Mouse (Mus musculus): ENCODE data around the gene BC005561. TPM values are rescaled to one million over a fixed set of nuclear protein-coding genes. Genes with fewer than 3 reads are reported as not detected.
"Not testable (repeated sequence)": the region's sequence is repeated elsewhere in the genome, so short reads cannot be mapped to it uniquely, and the experiment has no call there.

BC005561 gene
- 1.9 and 5.0 TPM in 2 replicates for total RNA-seq (2015; ENCODE audit: low replicate concordance)
- total RNA-seq (2017; ENCODE audit: low replicate concordance): 1.1 and 3.3 TPM in 2 replicates

DNA sequence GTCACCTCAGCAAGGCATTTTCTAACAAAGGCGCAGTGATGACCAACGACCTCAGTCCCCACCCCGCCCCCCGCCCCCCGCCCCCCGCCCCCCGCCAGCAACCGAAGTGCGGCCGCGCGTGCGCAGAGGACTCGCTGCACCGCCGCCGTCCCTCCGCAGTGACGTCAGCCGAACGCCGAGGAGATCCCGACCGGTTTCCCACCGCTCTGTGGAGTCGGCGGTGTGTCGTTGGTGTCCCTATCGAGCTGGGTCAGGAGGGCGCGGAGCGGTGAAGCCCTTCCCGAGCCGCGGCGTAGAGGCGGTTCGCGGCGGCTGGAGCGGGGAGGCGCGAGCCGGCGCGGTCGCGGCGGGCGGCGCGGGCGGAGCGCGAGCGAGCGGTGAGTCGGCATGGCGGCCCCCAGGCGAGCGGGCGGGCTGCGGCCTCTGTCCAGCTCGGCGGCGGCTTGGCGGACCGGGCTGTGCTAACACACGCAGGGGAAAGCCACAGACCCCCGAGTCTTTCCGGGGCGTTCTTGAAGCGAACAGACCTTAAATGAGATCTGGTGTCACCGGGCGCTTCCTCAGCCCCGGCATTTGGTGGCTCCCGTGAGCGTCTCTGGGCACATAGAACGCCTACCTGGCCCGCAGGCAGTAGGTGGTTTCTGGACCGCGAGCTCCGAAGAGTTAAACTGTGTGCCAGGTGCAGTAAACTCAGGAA is at the start of gene BC005561:
TSS of gene BC005561 (plus strand) at position 158 of the 697 bp plus-strand sequence.
- peak; percentile 88 for ATAC-seq (replicated peaks; ENCODE audit: low FRiP score, poor library complexity, severe bottlenecking)

DNA sequence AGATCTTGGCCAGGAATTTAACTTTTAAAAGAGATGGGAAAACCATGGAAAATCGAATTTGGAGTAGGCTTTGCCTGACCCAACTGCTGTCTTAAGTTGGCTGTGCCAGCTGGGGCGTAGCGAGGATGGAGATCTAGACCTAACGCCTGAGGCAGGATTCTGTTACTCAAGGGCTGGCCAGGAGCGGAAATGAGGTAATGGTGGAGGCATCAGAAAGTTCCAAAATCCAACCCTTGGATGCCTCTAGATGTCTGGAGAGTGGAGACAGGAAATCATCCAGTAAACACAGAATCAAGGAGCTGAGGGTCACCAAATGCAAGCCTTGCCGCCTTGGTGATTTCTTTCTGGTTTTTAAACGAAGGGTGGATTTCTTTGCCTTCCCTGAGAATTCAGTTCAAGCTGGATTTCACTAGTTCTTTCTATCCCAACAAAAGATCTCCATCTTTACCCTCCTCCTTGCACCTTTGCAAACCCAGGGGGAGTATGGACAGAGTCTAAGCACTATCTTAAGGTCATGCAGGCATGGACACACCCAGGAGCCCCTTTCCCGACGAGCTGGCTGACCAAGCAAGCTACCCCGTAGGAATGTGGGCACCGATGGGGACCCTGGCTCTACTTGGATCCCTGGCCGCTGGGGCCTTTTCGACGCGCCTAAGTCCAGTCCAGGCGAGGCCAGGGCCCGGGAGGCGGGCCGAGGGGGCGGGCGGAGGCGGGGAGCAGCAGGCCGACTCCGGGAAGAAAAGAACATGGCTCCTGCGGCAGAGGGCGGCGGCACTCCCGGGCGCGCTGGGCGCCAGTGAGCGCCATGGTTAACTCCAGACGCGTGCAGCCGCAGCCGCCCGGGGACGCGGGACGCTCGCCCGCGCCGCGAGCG is 49.1 kb upstream of the BC005561 start, which contains the start of gene Pkd2:
TSS of gene Pkd2 (plus strand) at position 619 of the 874 bp plus-strand sequence.
- no peak for ATAC-seq (replicated peaks; ENCODE audit: low FRiP score, poor library complexity, severe bottlenecking)

DNA sequence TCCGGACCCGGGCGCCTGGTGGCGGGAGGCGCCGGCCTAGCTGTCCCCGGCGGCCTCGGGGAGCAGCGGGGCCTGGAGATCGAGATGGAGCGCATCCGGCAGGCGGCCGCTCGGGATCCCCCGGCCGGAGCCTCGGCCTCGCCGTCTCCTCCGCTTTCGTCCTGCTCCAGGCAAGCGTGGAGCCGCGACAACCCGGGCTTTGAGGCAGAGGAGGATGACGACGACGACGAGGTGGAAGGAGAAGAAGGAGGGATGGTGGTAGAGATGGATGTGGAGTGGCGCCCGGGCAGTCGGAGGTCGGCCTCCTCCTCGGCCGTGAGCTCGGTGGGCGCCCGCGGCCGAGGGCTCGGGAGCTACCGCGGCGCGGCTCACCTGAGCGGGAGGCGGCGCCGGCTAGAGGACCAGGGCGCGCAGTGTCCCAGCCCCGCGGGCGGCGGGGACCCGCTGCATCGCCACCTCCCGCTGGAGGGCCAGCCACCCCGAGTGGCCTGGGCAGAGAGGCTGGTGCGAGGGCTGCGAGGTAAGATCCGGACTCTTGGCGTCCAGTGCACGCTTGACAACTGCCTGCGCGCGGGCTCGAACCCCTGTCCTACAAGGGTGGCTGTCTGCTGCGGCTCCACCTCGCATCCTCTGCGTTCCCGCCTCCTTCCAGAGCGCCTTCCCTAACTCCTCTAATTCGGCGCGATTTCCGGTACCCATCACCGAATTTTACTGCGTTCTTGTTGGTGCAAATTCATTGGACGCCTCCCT is 48.3 kb upstream of the BC005561 start:
- ATAC-seq (replicated peaks; ENCODE audit: low FRiP score, poor library complexity, severe bottlenecking): no peak

DNA sequence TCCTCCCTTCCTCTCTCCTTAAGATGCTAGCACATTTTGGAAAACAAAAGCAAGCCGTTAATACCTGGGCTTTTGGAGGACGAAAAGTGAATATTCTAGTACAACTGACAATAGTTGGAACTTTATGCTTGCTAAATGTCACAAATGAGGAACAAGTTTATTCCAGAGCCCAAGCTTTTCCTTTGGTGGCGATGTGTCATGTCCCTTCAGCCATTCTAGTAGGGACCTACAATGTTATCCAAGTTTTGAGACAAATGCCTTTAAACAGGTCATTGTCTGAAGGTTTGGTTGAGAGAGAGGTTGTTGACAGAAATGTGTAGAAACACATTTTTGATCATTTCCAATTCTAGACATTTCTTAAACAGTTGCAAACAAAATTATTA is 47.7 kb upstream of the BC005561 start:
- ATAC-seq (replicated peaks; ENCODE audit: low FRiP score, poor library complexity, severe bottlenecking): no peak

DNA sequence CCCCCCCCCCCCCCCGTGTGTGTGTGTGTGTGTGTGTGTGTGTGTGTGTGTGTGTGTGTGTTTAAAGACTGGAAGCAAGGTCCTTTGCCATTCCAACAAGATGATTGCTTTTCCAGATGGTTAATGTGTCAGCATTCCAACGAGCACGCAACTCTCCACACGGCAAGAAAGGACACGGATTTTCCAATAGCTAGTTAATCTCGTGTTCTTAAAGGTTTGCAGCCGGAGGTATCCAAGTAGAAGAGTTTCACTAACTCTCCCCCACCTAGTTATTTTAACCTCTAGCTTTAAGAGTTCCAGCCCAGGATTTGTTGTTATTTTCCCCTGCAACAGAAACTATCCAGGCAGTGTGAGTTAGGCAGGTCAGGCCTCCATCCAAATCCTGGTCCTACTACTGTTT is 47.3 kb upstream of the BC005561 start:
- no peak for ATAC-seq (replicated peaks; ENCODE audit: low FRiP score, poor library complexity, severe bottlenecking)

DNA sequence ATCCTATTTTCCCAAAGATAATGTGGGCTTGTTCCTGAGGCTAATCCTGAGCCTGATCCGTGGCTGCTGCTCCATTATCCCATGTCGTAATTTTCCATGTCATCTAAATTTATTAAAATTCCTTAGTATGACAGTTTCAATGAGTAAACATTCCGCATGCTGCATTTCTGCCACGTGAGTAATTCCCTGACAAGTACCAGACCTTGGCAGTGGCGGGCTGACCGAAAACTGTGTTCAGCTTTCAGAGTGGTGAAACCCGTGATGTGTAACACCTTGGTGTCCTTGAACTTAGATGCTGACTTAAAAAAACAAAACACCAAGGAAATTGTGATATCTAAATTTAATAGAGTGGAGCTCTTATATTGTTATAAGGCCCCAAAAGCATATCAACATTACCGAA is 42.9 kb upstream of the BC005561 start:
- no peak for ATAC-seq (replicated peaks; ENCODE audit: low FRiP score, poor library complexity, severe bottlenecking)

DNA sequence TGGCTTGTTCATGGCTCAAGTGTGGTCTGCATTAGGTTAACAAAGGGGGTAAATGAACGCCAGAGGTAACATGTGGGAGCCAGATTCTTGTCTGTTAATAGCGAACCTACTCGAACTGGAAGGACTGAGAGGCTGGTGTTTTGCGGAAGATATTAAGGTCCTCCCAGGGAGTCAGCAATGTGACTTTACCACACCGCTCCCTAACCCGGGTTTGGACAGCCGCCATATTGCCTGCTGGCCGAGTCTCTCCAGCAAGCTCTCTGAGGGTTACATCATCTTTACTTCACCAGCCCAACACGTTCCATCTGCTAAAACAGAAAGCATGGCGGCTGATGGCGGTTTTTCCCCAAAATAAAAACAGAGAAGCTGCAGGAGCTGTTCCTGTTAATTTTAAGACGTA is 42.4 kb upstream of the BC005561 start:
- ATAC-seq (replicated peaks; ENCODE audit: low FRiP score, poor library complexity, severe bottlenecking): no peak

DNA sequence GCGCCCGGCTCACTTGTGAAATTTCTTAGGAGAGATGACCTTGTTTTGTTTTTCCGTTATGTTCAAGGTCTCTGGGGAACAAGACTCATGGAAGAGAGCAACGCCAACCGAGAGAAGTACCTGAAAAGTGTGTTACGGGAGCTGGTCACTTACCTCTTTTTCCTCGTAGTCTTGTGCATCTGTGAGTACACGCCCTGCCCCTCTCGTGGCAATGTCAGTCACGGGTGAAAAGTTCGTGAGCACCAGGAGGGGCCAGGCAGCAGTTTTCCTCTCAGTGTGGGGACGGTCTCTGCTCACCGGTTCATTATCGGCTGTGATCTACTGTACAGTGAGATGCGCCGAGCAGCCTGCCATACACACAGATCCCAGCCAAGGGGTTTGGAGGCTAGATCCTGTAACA is 41.3 kb upstream of the BC005561 start:
- ATAC-seq (replicated peaks; ENCODE audit: low FRiP score, poor library complexity, severe bottlenecking): no peak

DNA sequence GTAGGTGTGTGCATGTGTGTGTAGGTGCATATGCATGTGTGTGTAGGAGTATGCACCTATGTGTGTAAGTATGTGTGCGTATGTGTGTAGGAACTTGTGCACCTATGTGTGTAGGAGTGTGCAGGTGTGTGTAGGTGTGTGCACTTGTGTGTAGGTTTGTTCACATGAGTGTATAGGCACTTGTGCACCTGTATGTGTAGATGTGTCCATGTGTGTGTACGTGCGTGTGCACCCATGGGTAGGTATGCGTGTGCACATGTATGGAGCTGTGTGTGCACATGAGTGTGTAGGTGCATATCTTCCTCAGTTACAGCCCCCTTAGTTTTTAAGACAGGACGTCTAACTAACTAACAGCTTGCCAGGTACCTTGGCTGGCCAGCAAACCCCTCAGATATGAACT is 39.6 kb upstream of the BC005561 start:
- no peak for ATAC-seq (replicated peaks; ENCODE audit: low FRiP score, poor library complexity, severe bottlenecking)

DNA sequence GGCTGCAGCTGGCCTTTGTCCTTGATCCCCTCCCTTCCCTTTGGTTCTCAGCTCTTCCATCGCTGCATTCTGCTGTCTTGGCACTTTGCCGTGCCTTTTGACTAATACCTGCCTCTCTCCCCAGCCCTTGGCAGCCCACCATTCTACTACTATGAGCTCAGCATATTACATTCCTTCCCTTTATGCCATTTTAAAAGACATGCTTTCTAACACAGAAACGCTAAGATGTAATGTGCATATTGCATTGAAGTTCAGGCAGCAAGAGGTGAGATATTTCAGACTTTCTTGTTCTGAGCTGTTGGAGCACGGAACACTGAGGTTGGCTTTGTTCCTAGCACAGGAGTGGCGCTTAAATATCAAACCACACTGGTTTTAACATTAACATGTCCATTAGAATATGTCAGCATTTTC is 37.2 kb upstream of the BC005561 start:
- no peak for ATAC-seq (replicated peaks; ENCODE audit: low FRiP score, poor library complexity, severe bottlenecking)

DNA sequence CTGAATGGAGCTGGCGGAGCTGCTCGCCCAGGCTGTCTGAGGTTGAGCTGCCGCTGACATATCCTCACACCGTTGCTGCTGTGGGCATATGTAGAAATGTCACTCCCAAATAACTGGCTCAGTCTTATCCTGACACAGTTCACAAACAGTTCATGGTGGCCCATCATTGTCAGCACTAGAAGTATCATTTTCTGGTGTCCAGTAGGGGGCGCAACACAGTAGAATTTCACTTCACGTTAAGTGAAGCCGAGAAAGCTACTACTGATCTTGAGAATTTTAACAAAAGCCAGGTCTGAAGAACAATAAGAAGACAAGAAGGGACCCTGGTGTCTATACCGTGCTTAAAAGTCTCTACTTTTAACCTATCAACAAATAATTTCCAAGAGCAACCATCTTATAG is 35.8 kb upstream of the BC005561 start:
- no peak for ATAC-seq (replicated peaks; ENCODE audit: low FRiP score, poor library complexity, severe bottlenecking)

DNA sequence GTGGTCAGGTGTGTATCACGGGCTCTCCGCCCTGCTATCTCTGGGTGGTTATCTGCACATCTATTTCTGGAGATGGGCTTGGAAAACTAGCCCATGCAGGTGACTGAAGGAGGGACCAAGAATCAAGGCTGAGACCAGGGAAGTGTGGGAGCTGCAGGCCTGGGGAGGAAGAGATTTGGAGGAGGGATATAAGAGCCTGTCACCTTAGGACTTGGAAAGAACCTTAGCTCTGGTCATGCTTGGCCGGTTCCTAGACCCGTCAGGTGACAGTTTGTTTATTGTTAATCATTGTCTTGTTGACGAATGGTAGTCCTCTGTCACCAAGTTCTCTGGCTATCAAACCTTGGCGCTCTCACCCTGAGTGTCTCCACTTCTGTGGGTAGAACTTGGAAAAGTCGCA is 27.8 kb upstream of the BC005561 start:
- ATAC-seq (replicated peaks; ENCODE audit: low FRiP score, poor library complexity, severe bottlenecking): no peak

DNA sequence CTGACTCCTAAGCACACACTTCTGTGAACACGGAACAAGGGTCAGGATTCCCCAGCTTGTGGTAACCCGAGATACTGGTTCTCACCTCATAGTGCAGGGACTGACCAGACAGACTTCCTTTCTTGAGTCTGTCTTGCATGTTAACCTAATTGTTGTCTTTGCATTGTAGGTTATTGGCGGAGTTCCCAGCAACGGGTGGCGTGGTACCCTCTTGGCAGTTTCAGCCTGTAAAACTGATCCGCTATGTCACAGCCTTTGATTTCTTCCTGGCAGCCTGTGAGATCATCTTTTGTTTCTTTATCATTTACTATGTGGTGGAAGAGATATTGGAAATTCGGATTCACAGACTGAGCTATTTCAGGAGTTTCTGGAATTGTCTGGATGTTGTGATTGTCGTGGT is 25.3 kb upstream of the BC005561 start:
- no peak for ATAC-seq (replicated peaks; ENCODE audit: low FRiP score, poor library complexity, severe bottlenecking)

DNA sequence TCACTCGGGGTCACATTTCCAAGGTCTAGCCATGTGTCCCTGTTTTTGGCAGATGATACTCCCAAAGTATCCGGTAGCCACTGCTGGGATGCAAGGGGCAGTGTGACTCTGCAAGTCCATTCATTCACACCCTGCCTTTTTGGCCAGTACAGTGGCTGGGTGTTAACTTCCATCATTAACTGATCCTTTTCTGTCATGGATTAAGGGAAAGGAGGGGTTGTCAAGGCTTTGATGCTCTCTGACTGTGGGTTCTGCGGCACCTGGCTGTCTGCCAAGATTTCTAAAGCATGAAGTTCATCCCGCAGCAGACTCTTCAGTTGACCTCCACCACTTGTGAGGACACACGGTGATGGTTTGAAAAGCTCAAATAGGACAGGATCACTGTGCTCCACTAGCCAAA is 16.6 kb upstream of the BC005561 start:
- no peak for ATAC-seq (replicated peaks; ENCODE audit: low FRiP score, poor library complexity, severe bottlenecking)

DNA sequence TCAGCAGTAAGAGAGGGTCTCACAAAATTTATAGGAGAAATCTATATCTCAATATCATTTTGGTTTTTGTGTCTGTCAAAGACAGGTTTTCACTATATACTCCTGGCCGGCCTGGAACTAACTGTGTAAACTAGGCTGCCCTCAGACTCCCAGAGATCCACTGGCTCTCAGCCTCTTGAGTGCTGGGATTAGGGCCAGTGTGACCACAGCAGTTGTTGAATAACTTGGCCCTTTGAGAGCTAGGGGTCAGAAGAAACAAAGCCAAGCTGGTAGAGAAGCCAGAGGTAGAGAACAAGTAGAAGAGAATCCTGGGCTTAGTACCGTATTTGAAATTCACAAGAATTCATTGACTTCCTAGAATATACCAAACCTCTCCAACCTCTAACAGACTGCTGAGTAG is 3.3 kb upstream of the BC005561 start:
- no peak for ATAC-seq (replicated peaks; ENCODE audit: low FRiP score, poor library complexity, severe bottlenecking)

DNA sequence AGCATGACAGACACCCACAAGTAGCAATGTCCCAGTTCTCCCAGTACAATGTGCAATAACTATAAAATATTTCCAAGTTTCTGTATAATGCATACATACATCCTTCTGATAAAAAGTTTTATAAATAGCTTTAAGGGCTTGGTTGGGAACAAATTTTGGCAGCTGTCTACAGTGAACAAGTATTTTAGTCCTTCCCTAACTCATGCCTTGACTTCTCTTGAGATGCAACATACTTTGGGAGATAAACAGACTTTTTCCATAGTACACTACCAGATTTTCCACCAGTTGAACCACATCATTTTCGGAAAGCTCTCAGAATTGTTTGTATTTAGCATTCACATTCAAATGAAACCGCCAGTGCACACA is 340 bp upstream of the BC005561 start:
- no peak for ATAC-seq (replicated peaks; ENCODE audit: low FRiP score, poor library complexity, severe bottlenecking)

DNA sequence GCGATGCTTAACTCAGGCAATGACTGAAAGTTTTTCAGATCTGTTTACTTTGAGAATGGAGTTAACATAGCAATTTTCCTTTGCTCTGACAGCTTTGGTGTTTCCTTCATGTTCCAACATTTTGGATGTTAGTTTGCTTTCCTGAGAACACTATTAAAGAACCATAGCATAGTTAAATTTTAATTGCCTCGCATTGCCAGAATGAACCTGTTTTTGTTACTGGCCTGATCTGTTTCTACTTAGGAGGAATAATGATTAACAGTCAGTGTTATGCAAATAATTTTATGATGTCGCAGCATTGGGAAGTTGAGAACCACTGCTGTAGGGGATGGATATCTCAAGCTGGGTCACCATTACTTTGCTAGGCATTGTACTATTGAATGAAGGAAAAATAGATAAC is 3.1 kb downstream of the BC005561 start:
- ATAC-seq (replicated peaks; ENCODE audit: low FRiP score, poor library complexity, severe bottlenecking): no peak

DNA sequence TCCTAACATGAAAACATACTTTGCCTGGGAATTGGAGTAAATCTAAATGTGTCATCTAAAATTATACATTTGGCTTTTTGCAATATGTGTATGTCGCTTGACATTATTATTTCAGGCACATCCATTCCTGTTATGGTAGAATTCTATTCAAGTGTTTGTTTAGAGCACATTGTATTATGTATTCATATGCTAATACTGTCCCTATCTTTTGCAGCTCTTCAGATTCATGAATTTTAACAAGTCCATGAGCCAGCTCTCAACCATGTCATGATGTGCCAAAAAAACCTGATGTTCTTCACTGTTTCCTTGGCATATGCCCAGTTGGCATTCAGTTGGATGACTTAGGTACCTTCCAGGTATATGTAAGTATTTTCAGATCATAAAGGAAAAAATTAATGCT is 30.5 kb downstream of the BC005561 start:
- ATAC-seq (replicated peaks; ENCODE audit: low FRiP score, poor library complexity, severe bottlenecking): no peak

DNA sequence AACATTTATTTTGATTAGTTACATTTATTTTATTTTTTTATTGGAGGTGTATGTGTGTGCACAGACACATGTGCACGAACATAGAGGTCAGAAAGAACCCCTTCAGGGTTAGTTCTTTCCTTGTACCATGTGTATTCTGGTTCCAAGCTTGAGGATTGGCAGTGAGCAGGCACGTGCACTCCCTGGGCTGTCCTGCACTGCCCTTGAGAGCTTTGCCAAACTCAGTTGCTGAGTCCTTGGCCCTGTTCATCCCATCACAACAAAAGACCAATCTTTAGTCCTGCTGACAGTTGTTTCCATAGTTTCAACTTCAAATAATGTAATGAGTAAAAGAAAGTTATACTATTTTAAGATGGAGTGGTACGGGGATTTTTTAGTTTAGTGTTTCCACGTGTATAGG is 31.2 kb downstream of the BC005561 start:
- no peak for ATAC-seq (replicated peaks; ENCODE audit: low FRiP score, poor library complexity, severe bottlenecking)

DNA sequence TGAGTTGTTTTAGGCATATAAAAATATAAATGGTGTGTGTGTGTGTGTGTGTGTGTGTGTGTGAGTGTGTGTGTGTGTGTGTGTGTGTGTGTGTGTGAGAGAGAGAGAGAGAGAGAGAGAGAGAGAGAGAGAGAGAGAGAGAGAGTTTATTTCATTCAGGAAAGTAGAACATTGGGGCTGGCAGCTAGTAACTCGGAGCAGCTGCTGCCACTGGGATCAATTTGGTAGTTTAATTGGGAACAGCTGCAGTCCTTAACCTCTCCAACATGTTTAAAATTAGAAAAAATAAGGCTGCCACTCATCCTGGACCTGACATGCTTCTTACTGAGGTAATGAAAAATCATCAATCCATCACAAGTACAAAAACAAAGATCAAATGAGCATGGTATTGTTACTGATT is 59.9 kb downstream of the BC005561 start:
- ATAC-seq (replicated peaks; ENCODE audit: low FRiP score, poor library complexity, severe bottlenecking): not testable (repeated sequence)

DNA sequence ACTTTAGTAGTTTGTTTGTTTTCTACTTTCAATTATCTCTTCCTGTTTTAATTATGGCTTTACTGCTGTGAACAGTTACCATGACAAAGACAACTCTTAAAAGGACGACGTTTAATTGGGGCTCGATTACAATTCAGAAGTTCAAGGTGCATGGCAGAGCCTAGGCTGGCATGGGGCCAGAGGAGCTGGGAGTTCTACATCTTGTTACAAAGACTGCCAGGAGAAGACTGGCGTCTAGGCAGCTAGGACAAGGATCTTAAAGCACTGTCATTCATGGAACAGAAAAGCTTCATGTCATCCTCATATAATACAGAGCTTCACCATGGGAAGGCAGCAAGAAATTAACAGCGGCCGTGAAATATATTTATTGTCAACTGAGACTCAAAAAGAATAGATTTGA is 62.6 kb downstream of the BC005561 start:
- no peak for ATAC-seq (replicated peaks; ENCODE audit: low FRiP score, poor library complexity, severe bottlenecking)
